In the genomic region with DNA sequence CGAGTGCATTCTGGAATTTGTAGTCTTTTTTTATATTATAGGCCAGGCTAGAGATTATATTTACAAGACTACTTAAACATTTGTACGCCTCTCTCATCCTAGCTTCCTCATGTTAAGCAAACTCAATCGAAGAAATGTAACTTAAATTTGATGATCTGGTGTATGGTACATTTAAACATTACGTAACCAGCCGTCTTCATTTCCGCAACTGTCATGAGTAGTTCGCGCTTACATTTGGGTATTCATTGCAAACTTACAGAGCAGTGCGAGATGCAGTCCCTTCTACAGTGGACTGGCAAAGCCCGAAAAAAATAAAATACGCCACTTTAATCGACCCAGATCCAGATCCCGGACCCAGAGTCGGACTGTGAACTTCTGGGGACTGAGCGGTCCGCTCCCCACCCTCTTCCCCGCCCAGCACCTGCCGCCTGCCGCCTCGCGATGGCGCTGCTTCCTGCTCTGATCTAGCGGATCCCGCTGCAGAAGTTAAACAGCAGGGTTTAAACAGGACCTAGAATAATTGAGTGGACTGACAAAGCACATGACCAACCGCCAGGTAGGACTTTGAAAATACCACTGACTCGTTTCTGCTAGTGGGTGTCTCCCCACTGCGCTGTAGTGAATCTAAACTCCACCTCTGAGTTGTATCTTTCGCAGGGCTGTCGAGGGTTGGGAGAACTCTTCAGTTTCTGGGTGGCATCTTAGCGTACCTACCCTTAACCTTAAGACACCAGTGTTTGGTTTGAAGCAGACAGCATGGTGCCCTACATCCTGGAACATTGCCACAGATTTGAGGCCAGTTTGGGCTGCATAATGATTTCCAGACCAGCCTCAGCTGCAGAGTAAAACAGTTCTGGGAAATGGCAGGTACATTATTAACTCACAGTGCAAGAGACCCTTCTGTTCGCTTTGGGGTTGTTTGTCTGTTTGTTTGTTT, we compare ENCODE assay signal across 7 mouse cellular contexts. TPM values are rescaled to one million over a fixed set of nuclear protein-coding genes. Genes with fewer than 3 reads are reported as not detected.
DNase-seq lines count a peak whose midpoint lies in the region; ATAC-seq lines count a peak whose summit lies in the region.

No protein-coding gene starts in this region.

- peaks cover 11% of the 10 kb centered on the region for H3K36me3 ChIP-seq in intestine, embryonic 16.5 days (ENCODE audit: control insufficient read depth, insufficient read depth, low read length)
- H3K36me3 ChIP-seq in limb, embryonic 10.5 days, result peaks cover 22% of the 10 kb centered on the region
- peaks cover 16% of the 10 kb centered on the region for H3K36me3 ChIP-seq in midbrain, embryonic 12.5 days

- WGBS in intestine, embryonic 16.5 days, result 2% methylated on average over 31 of the region's 31 CpGs
- 5% methylated on average over 31 of the region's 31 CpGs for WGBS in limb, embryonic 10.5 days
- WGBS in midbrain, embryonic 12.5 days, result 5% methylated on average over 31 of the region's 31 CpGs

- H3K27me3 ChIP-seq in intestine, embryonic 16.5 days (replicated peaks; ENCODE audit: control insufficient read depth, insufficient read depth, low read length), result no peaks in the 10 kb centered on the region
- H3K27me3 ChIP-seq in limb, embryonic 10.5 days (ENCODE audit: low read depth, poor library complexity, severe bottlenecking), result no peaks in the 10 kb centered on the region
- H3K27me3 ChIP-seq in midbrain, embryonic 12.5 days, result no peaks in the 10 kb centered on the region; the same call in 1 of the 2 replicates

- H3K27ac ChIP-seq in intestine, embryonic 16.5 days (ENCODE audit: low read length), result peak overlapping the region; percentile 90
- peak overlapping the region; percentile 88 for H3K27ac ChIP-seq in limb, embryonic 10.5 days
- H3K27ac ChIP-seq in midbrain, embryonic 12.5 days (replicated peaks), result peak overlapping the region; percentile 58

- peak overlapping the region; percentile 65 for H3K9ac ChIP-seq in intestine, embryonic 16.5 days (ENCODE audit: low read depth, low read length)
- peak overlapping the region; percentile 43 for H3K9ac ChIP-seq in midbrain, embryonic 12.5 days (replicated peaks)

- peak overlapping the region; percentile 55 for H3K4me3 ChIP-seq in intestine, embryonic 16.5 days (ENCODE audit: low read length)
- H3K4me3 ChIP-seq in limb, embryonic 10.5 days, result peak overlapping the region; percentile 66
- peak overlapping the region; percentile 56 for H3K4me3 ChIP-seq in midbrain, embryonic 12.5 days

- H3K9me3 ChIP-seq in intestine, embryonic 16.5 days (ENCODE audit: control insufficient read depth, low read length), result no peaks in the 10 kb centered on the region
- H3K9me3 ChIP-seq in limb, embryonic 10.5 days (replicated peaks), result no peaks in the 10 kb centered on the region
- H3K9me3 ChIP-seq in midbrain, embryonic 12.5 days, result no peaks in the 10 kb centered on the region

- H3K4me2 ChIP-seq in intestine, embryonic 16.5 days (ENCODE audit: low read depth, low read length), result peak overlapping the region; percentile 54
- H3K4me2 ChIP-seq in midbrain, embryonic 12.5 days (replicated peaks), result peak overlapping the region; percentile 51

- H3K4me1 ChIP-seq in intestine, embryonic 16.5 days (ENCODE audit: control insufficient read depth, insufficient read depth, low read length), result peaks cover 17% of the 10 kb centered on the region
- peaks cover 26% of the 10 kb centered on the region for H3K4me1 ChIP-seq in limb, embryonic 10.5 days
- H3K4me1 ChIP-seq in midbrain, embryonic 12.5 days, result peaks cover 21% of the 10 kb centered on the region

- peak; percentile 83 for ATAC-seq in intestine, embryonic 16.5 days
- ATAC-seq in midbrain, embryonic 12.5 days (ENCODE audit: low FRiP score, low read depth), result peak; percentile 78

- peak; percentile 80 for DNase-seq in adrenal gland, adult 8-10 months
- DNase-seq in embryo, embryonic 11 days, result peak; percentile 91
- peak; percentile 81 to 90 for DNase-seq in gastrocnemius, postnatal 4 days (ENCODE audit: low spot score in 2 of 2)
- DNase-seq in limb, embryonic 10.5 days (ENCODE audit: low spot score), result peak; percentile 91
- DNase-seq in spleen, adult 12 weeks (ENCODE audit: low spot score), result peak; percentile 87

RNA-seq across cellular contexts. Expression of a gene that starts 0.7 kb away (rescaled TPM):
- 100 to 1,000 TPM; 194 to 199 (median 196) TPM for total RNA-seq in adrenal gland, adult 8-10 months (2022)
- 10 to 100 TPM; 63.0 to 63.4 TPM for total RNA-seq in gastrocnemius, postnatal 4 days (2021)
- polyA plus RNA-seq in intestine, embryonic 16.5 days (2015; fragmentation: Nextera tagmentation; extraction: Ambion mirVana), result 135 and 160 TPM in 2 replicates
- 54.8 and 56.9 TPM in 2 replicates for polyA plus RNA-seq in limb, embryonic 10.5 days (2016; fragmentation: Nextera tagmentation; extraction: Ambion mirVana)
- 92.4 and 102 TPM in 2 replicates for polyA plus RNA-seq in midbrain, embryonic 12.5 days (2016; fragmentation: Nextera tagmentation; extraction: Ambion mirVana)

RNA-seq across cellular contexts. Expression of a gene that starts 9.7 kb away (rescaled TPM):
- 1 to 10 TPM in 3 of 4 experiments, under 1 TPM in 1; 0.75 to 1.6 (median 1.4) TPM for total RNA-seq in adrenal gland, adult 8-10 months (2022)
- 1 to 10 TPM; 1.1 to 2.0 TPM for total RNA-seq in gastrocnemius, postnatal 4 days (2021)
- polyA plus RNA-seq in intestine, embryonic 16.5 days (2015; fragmentation: Nextera tagmentation; extraction: Ambion mirVana), result 6.4 and 7.5 TPM in 2 replicates
- 2.4 and 3.7 TPM in 2 replicates for polyA plus RNA-seq in limb, embryonic 10.5 days (2016; fragmentation: Nextera tagmentation; extraction: Ambion mirVana)
- 0.92 and 1.3 TPM in 2 replicates for polyA plus RNA-seq in midbrain, embryonic 12.5 days (2016; fragmentation: Nextera tagmentation; extraction: Ambion mirVana)

RNA-seq across cellular contexts. Expression of a gene that starts 39.5 kb away (rescaled TPM):
- total RNA-seq in adrenal gland, adult 8-10 months (2022), result 10 to 100 TPM; 11.1 to 20.4 (median 16.4) TPM
- 10 to 100 TPM; 48.1 to 48.8 TPM for total RNA-seq in gastrocnemius, postnatal 4 days (2021)
- 13.9 and 14.7 TPM in 2 replicates for polyA plus RNA-seq in intestine, embryonic 16.5 days (2015; fragmentation: Nextera tagmentation; extraction: Ambion mirVana)
- polyA plus RNA-seq in limb, embryonic 10.5 days (2016; fragmentation: Nextera tagmentation; extraction: Ambion mirVana), result 3.2 and 4.9 TPM in 2 replicates
- 4.0 and 4.7 TPM in 2 replicates for polyA plus RNA-seq in midbrain, embryonic 12.5 days (2016; fragmentation: Nextera tagmentation; extraction: Ambion mirVana)

RNA-seq across cellular contexts. Expression of a gene that starts 43.5 kb away (rescaled TPM):
- total RNA-seq in adrenal gland, adult 8-10 months (2022), result 10 to 100 TPM in 3 of 4 experiments, 1 to 10 TPM in 1; 9.6 to 13.7 (median 13.1) TPM
- total RNA-seq in gastrocnemius, postnatal 4 days (2021), result 1 to 10 TPM; 4.2 to 4.6 TPM
- polyA plus RNA-seq in intestine, embryonic 16.5 days (2015; fragmentation: Nextera tagmentation; extraction: Ambion mirVana), result 7.7 and 9.3 TPM in 2 replicates
- 1.9 and 2.1 TPM in 2 replicates for polyA plus RNA-seq in limb, embryonic 10.5 days (2016; fragmentation: Nextera tagmentation; extraction: Ambion mirVana)
- polyA plus RNA-seq in midbrain, embryonic 12.5 days (2016; fragmentation: Nextera tagmentation; extraction: Ambion mirVana), result 1.3 and 1.7 TPM in 2 replicates

RNA-seq across cellular contexts. Expression of a gene that starts 51.2 kb away (rescaled TPM):
- total RNA-seq in adrenal gland, adult 8-10 months (2022), result 100 to 1,000 TPM in 3 of 4 experiments, 10 to 100 TPM in 1; 97.5 to 112 (median 107) TPM
- 10 to 100 TPM; 47.0 to 50.6 TPM for total RNA-seq in gastrocnemius, postnatal 4 days (2021)
- 104 and 110 TPM in 2 replicates for polyA plus RNA-seq in intestine, embryonic 16.5 days (2015; fragmentation: Nextera tagmentation; extraction: Ambion mirVana)
- 116 and 118 TPM in 2 replicates for polyA plus RNA-seq in limb, embryonic 10.5 days (2016; fragmentation: Nextera tagmentation; extraction: Ambion mirVana)
- 82.3 and 84.4 TPM in 2 replicates for polyA plus RNA-seq in midbrain, embryonic 12.5 days (2016; fragmentation: Nextera tagmentation; extraction: Ambion mirVana)

Comparison
In these comparisons a context has a peak if more than half of its experiments do, and no peak if none do; other contexts are left out.
1. Peak in every context shown above with its lines: DNase-seq, ATAC-seq, H3K4me3 ChIP-seq and H3K27ac ChIP-seq.